Mouse (Mus musculus) ES-CJ7 (cell line): ENCODE data around the gene Gm34302.

Source experiments
- DNase-seq: peaks from one replicate; pipeline ENCODE4 v3.0.0; 2011; ENCODE audit warnings: low read depth, low spot score

Gm34302 gene

GRCm38 (mm10) chr3:63483726-63484125, at the start of gene Gm34302:
Gm34302 (minus strand) TSS chr3:63483879.
- no peak for DNase-seq

DNA sequence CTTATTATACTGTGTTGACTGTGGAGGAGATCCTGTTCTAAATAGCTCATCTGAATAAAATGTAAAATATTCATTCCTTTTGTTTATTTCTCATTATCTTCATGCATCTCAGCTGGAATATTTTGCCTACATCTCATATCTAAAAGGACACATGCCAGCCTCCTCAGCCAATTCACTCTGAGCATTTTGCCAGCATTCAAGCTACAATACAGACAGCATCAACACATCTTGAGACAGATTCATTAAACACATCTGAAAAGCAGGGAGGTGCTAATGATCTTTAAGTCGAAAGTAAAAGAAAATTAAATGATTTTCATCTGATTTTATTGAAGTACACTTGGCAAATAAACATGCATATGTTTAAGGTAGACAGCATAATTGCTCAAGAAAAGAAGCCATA, 48.2 kb upstream of the Gm34302 start:
- DNase-seq, result no peak

DNA sequence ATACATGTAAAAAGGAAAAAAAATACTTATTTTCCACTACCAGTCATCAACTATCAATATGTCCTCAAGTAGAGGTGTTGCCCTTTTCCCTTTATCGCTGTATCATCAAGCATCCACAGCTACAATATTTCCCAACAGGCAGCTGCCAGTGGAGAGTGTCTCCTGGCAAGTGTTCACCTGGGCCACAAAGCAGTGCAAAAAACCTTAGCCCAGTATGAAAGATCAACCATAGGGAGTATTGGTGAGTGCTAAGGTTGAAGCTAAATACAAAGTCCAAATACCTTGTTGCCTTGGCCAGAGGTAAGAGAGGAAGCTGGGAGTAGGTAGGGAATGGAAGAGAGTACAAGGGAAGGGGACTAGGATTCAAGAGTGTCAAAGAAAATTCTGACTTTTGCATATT, 34.0 kb upstream of the Gm34302 start:
- DNase-seq, result no peak

- DNase-seq, result peak; percentile 46
Measured at GRCm38 (mm10) chr3:63516279-63516678, 32.6 kb upstream of the Gm34302 start.

DNA sequence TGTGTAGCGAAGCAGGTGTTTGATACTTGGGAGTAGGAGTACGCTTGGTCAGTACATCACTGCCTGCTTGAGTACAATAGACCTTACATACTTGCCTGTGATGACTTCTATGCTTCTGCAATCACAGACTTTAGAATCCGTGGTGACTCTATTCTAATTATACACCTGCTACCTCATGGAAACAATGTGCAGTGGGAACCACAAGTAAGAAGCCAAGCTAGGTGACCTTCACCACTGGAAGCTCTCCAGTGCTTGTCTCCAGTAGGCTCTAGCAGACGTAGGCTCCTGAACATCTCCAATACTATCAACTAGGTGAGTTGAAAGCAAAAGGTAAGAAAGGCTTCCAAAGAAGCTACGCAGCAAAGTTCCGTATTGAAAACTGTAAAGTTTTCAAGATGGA, 27.6 kb upstream of the Gm34302 start:
- no peak for DNase-seq

DNA sequence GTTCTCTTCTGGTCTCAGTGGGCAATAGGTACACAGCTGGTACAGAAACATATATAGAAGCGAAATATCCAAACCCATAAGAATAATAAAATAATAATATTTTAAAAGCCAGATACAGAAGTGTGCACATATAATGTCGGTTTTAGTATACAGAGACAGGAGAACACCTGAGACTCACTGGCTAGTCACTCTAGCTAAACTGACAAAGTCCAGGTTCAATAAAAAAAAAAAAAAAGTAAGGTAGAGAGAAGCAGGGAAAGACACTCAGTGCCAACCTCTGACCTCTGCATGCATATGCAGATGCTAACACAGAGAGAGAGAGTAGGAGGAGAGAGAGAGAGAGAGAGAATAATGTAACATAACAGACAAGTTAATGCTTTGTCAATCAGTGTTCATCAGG, 25.8 kb upstream of the Gm34302 start:
- no peak for DNase-seq

DNA sequence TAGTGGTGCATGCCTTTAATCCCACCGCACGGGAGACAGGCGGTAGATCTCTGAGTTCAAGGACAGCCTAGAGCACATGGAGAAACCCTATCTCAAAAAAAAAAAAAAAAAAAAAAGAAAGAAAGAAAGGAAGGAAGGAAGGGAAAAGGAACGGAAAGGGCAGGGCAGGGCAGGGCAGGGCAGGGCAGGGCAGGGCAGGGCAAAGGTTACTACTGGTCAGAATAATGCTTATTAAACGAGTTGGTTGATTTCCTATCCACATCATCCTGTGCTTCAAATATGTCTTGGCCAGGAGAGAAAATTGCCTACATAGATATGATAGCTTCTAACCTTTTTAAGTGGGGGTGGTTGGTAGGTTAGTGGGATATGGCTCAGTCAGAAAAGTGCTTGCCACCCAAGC, 25.2 kb upstream of the Gm34302 start:
- no peak for DNase-seq

- DNase-seq, result no peak
Measured at GRCm38 (mm10) chr3:63504433-63504832, 20.8 kb upstream of the Gm34302 start.

- DNase-seq, result no peak
Measured at GRCm38 (mm10) chr3:63494625-63495382, 11.1 kb upstream of the Gm34302 start.

DNA sequence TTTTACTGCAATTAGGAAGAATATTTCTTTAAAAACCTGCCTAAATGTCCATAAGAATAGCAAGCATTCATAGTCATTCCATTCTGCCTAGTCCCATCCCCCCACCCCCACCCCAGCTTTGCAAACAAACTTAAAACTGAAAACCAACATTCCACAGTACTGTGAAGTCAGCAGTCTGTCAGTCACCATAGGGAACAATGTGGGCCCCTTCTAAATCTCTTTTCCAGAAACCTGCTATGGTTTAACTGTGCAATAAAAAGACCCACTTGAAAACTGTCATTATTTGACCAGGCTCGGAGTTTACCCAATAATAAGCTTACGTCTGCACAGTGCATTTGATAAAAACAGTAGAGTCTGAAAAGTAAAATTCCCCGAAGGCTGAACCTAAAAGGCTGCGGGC, 9.9 kb upstream of the Gm34302 start:
- no peak for DNase-seq

GRCm38 (mm10) chr3:63440426-63441125, 43.1 kb downstream of the Gm34302 start:
- DNase-seq, result no peak

DNA sequence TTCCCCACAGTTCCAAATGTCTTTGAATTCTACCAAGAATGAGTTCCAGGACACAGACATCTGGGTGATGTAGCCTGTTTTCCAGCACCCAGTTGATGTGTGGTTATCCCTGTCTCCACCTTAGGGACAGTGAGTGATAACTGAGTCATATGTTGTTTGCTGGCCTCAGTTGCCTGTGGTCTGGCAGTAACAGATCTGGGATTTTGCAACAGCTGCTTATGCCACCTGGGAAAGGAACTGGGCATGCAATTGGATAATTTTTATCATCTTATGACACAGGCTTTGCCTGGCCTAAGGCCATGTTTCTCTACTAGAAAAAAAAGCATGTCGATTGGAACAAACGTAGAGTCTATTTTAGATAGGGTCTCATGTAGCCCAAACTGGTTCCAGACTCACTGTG, 43.9 kb downstream of the Gm34302 start:
- DNase-seq, result no peak

GRCm38 (mm10) chr3:63438898-63439297, 44.8 kb downstream of the Gm34302 start:
- no peak for DNase-seq
